In genomic region chr3:69721814-69722186, GRCm38 (mm10) we compare ENCODE assay signal across 7 mouse cellular contexts. TPM values are rescaled to one million over a fixed set of nuclear protein-coding genes. Genes with fewer than 3 reads are reported as not detected.
DNase-seq lines count a peak whose midpoint lies in the region; ATAC-seq lines count a peak whose summit lies in the region.

TSS of gene Nmd3 (plus strand) at chr3:69721985.

- intact Hi-C loops in left cerebral cortex, postnatal 36 days (cut with DNase I): loop anchor here (5.0 kb wide), 2 partner anchors 124 to 404 kb away; partner anchors contain the start of genes B3galnt1 and Ppm1l

- H3K4me2 ChIP-seq in intestine, embryonic 16.5 days (ENCODE audit: low read depth, low read length): peak within 1 kb of the TSS; percentile 65
- peak within 1 kb of the TSS; percentile 69 for H3K4me2 ChIP-seq in midbrain, embryonic 11.5 days

- H3K27me3 ChIP-seq in intestine, embryonic 16.5 days (replicated peaks; ENCODE audit: control insufficient read depth, insufficient read depth, low read length): no peaks in the 10 kb centered on the region
- H3K27me3 ChIP-seq in midbrain, embryonic 11.5 days (ENCODE audit: control insufficient read depth, insufficient read depth, low read length): no peaks in the 10 kb centered on the region

- WGBS in intestine, embryonic 16.5 days: under 1% methylated on average over 33 of the region's 33 CpGs
- 0% methylated on average over 28 of the region's 33 CpGs for WGBS in midbrain, embryonic 11.5 days

- H3K4me1 ChIP-seq in intestine, embryonic 16.5 days (ENCODE audit: control insufficient read depth, insufficient read depth, low read length): peaks cover 8% of the 10 kb centered on the region
- H3K4me1 ChIP-seq in midbrain, embryonic 11.5 days (ENCODE audit: control insufficient read depth, insufficient read depth, low read length): peaks cover 7% of the 10 kb centered on the region

- H3K4me3 ChIP-seq in intestine, embryonic 16.5 days (ENCODE audit: low read length): peak within 1 kb of the TSS; percentile 96
- peak within 1 kb of the TSS; percentile 91 for H3K4me3 ChIP-seq in midbrain, embryonic 11.5 days (ENCODE audit: low read depth, low read length)

- DNase-seq in adrenal gland, adult 8-10 months: peak; percentile 86
- peak; percentile 96 for DNase-seq in embryo, embryonic 9.5 days (ENCODE audit: extremely low spot score)
- DNase-seq in gastrocnemius, postnatal 4 days (ENCODE audit: low spot score in 2 of 2): peak; percentile 85 to 93
- DNase-seq in left cerebral cortex, postnatal 36 days (ENCODE audit: low spot score in 2 of 2): peak; percentile 81 to 82
- DNase-seq in midbrain, embryonic 11.5 days (ENCODE audit: low spot score, missing footprints): peak; percentile 98
- DNase-seq in skeletal muscle tissue, adult 2 months (ENCODE audit: low read depth, low spot score): peak; percentile 97

- H3K9me3 ChIP-seq in intestine, embryonic 16.5 days (ENCODE audit: control insufficient read depth, low read length): no peaks in the 10 kb centered on the region
- no peaks in the 10 kb centered on the region for H3K9me3 ChIP-seq in midbrain, embryonic 11.5 days (ENCODE audit: control insufficient read depth, low read length)

- H3K9ac ChIP-seq in intestine, embryonic 16.5 days (ENCODE audit: low read depth, low read length): peak within 1 kb of the TSS; percentile 97
- H3K9ac ChIP-seq in midbrain, embryonic 11.5 days (ENCODE audit: low read length): peak within 1 kb of the TSS; percentile 95

- H3K36me3 ChIP-seq in intestine, embryonic 16.5 days (ENCODE audit: control insufficient read depth, insufficient read depth, low read length): no peaks in the 10 kb centered on the region
- H3K36me3 ChIP-seq in midbrain, embryonic 11.5 days (ENCODE audit: control insufficient read depth, insufficient read depth, low read length): no peaks in the 10 kb centered on the region

- ATAC-seq in intestine, embryonic 16.5 days: peak; percentile 97
- peak; percentile 97 for ATAC-seq in midbrain, embryonic 11.5 days (ENCODE audit: low FRiP score)

- H3K27ac ChIP-seq in intestine, embryonic 16.5 days (ENCODE audit: low read length): peak within 1 kb of the TSS; percentile 80
- H3K27ac ChIP-seq in midbrain, embryonic 11.5 days (ENCODE audit: low read depth, low read length): peak within 1 kb of the TSS; percentile 75

RNA-seq across cellular contexts. Expression of gene Nmd3, which starts in this region (rescaled TPM):
- 10 to 100 TPM; 79.6 to 98.8 (median 84.5) TPM for total RNA-seq in adrenal gland, adult 8-10 months (2022)
- total RNA-seq in gastrocnemius, postnatal 4 days (2021): 10 to 100 TPM; 38.6 to 48.0 TPM
- polyA plus RNA-seq in intestine, embryonic 16.5 days (2015; fragmentation: Nextera tagmentation; extraction: Ambion mirVana): 123 and 142 TPM in 2 replicates
- total RNA-seq in left cerebral cortex, postnatal 36 days (2021): 10 to 100 TPM; 48.4 to 52.7 TPM
- polyA plus RNA-seq in midbrain, embryonic 11.5 days (2014; fragmentation: Nextera tagmentation; extraction: Ambion mirVana): 142 TPM in 2 replicates

Comparison
In these comparisons a context has a peak if more than half of its experiments do, and no peak if none do; other contexts are left out.
1. Peak in every context shown above with its lines: DNase-seq, ATAC-seq, H3K4me3 ChIP-seq and H3K27ac ChIP-seq.